Mouse (Mus musculus) ES-E14 (cell line): Measurements from ENCODE around the gene Tatdn2. TPM values are rescaled to one million over a fixed set of nuclear protein-coding genes. Genes with fewer than 3 reads are reported as not detected.
A peak's percentile ranks its signal among the peaks of the same experiment; 100 is the strongest.

Source experiments
- DNase-seq: peaks from one replicate; pipeline ENCODE4 v3.0.0-alpha.2; 2013; ENCODE audit warnings: low read depth, low spot score
- H3K27ac ChIP-seq: 2 replicates; pipeline ENCODE4 v1.5.1; 2012; ENCODE audit warnings: low read depth, mild to moderate bottlenecking, low read length, moderate library complexity, mixed read lengths; ENCODE audit not compliant: poor library complexity, insufficient read depth, severe bottlenecking
- H3K36me3 ChIP-seq: 2 replicates; pipeline ENCODE4 v1.6.1; 2012; ENCODE audit warnings: mild to moderate bottlenecking, low read length, moderate library complexity, mixed read lengths; ENCODE audit not compliant: control insufficient read depth, poor library complexity, insufficient read depth, severe bottlenecking
- H3K4me1 ChIP-seq, 2 experiments: fragments of 150-350 bp in 1 of 2; sonication (generic) in 1 of 2; 2 replicates each; pipeline ENCODE4 v1.6.1; 2012; ENCODE audit warnings: low read length in 2 of 2, mild to moderate bottlenecking in 1 of 2, mixed read lengths in 1 of 2; ENCODE audit not compliant: control insufficient read depth in 2 of 2, insufficient read depth in 2 of 2, poor library complexity in 1 of 2
- H3K4me3 ChIP-seq, 2 experiments: fragments of 150-350 bp in 1 of 2; sonication (generic) in 1 of 2; 2 replicates each; pipeline ENCODE4 v1.5.1; 2012; ENCODE audit warnings: low read length in 2 of 2, low read depth in 1 of 2, mild to moderate bottlenecking in 1 of 2, mixed read lengths in 1 of 2; ENCODE audit not compliant: insufficient read depth in 1 of 2, poor library complexity in 1 of 2, severe bottlenecking in 1 of 2
- H3K9ac ChIP-seq: 2 replicates; pipeline ENCODE4 v1.6.1; 2012; ENCODE audit warnings: low read depth, mild to moderate bottlenecking, low read length, mixed read lengths; ENCODE audit not compliant: poor library complexity, insufficient read depth, severe bottlenecking
- H3K9me3 ChIP-seq: fragments of 150-350 bp; sonication (generic); 2 replicates; pipeline ENCODE4 v1.6.1; 2012; ENCODE audit warnings: low read depth, mild to moderate bottlenecking, low read length; ENCODE audit not compliant: control insufficient read depth, insufficient read depth
- CHD2 ChIP-seq: IDR thresholded peaks from 2 replicates; pipeline ENCODE4 v1.6.1; 2014; ENCODE audit warnings: mild to moderate bottlenecking, low read depth, low read length, inconsistent platforms
- HCFC1 ChIP-seq: IDR thresholded peaks from 2 replicates; pipeline ENCODE4 v1.6.1; 2012; ENCODE audit warnings: low read length, inconsistent platforms, borderline replicate concordance; ENCODE audit not compliant: insufficient read depth
- MAFK ChIP-seq: IDR thresholded peaks from 2 replicates; pipeline ENCODE4 v1.6.1; 2014; ENCODE audit warnings: mild to moderate bottlenecking, low read depth, low read length, inconsistent platforms; ENCODE audit not compliant: insufficient read depth
- ZC3H11A ChIP-seq: IDR thresholded peaks from 2 replicates; pipeline ENCODE4 v1.6.1; 2012; ENCODE audit warnings: low read depth, mild to moderate bottlenecking, inconsistent platforms, low read length, borderline replicate concordance
- ZNF384 ChIP-seq: IDR thresholded peaks from 2 replicates; pipeline ENCODE4 v1.6.1; 2012; ENCODE audit warnings: low read depth, low read length, inconsistent platforms
- in situ Hi-C, 2 experiments: fragments of 600-800 bp; cut with MboI; formaldehyde crosslinking; loops; one replicate each; pipeline ENCODE4 v1.15.1; 2025; ENCODE audit warnings: low sequenced_read_pairs in 2 of 2, inconsistent platforms in 1 of 2; ENCODE audit not compliant: unreplicated experiment in 2 of 2
- total RNA-seq: library from RNA; depleted of rRNA; stranded (reverse); fragments of 300-350 nt; gene quantifications from 2 replicates; pipeline ENCODE4 v1.2.3, GENCODE M21; 2012

The Tatdn2 gene
- total RNA-seq, 1 experiment: 70.6 TPM

DNA sequence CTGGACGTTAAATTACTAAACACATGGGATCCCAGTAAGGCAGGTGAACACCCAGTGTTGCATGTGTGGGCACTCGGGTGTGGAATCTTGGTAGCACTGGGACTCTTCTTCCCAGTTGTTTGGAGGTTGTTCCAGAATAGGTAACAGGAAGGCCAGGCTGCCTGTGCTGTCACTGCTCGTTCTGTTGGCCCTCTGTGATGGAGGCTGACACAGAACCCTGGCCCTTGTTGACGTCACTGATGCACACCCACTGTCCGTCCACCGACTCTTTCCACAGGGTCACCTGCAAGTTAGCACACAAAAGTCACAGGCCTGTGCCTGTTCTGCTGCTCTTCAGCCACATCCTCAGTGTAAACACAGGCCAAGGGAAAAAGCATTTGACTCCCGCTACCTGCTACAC is 31.3 kb downstream of the Tatdn2 start:
- Histone ChIP-seq H3K4me1 (no peaks in the 10 kb centered on the region), H3K9ac (no peak overlapping the region), H3K36me3 (peaks cover 33% of the 10 kb centered on the region), H3K9me3 (no peaks in the 10 kb centered on the region), H3K4me3 (no peak overlapping the region), H3K27ac (no peak overlapping the region)
- in situ Hi-C loops: no loop called here
- DNase-seq: no peak
- TF ChIP-seq MAFK (no peak), CHD2 (no peak), ZNF384 (no peak), ZC3H11A (no peak), HCFC1 (no peak)

DNA sequence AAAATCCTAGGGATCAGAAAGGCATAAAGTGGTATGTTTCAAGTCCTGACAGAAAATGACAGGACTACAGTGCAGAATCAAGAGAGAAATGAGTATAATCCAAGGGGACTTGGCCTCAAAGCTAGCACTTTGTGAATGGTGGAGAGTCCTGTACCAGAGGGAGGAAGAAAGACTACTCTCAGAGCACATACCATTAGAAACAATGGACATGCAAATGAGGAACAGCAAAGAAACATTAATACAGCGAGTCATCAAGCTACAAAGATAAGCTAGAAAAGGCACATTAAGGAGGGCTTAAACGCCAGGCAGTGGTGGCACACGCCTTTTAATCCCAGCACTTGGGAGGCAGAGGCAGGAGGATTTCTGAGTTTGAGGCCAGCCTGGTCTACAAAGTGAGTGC is 34.4 kb downstream of the Tatdn2 start:
- no peaks in the 10 kb centered on the region for H3K9me3 ChIP-seq
- H3K9ac ChIP-seq: no peak overlapping the region
- no peak overlapping the region for H3K27ac ChIP-seq
- no peak for DNase-seq
- no peaks in the 10 kb centered on the region for H3K4me1 ChIP-seq
- no peak overlapping the region for H3K4me3 ChIP-seq
- TF ChIP-seq MAFK (no peak), ZNF384 (no peak), ZC3H11A (no peak), CHD2 (no peak), HCFC1 (no peak)
- in situ Hi-C loops: no loop called here
- H3K36me3 ChIP-seq: peaks cover 46% of the 10 kb centered on the region

DNA sequence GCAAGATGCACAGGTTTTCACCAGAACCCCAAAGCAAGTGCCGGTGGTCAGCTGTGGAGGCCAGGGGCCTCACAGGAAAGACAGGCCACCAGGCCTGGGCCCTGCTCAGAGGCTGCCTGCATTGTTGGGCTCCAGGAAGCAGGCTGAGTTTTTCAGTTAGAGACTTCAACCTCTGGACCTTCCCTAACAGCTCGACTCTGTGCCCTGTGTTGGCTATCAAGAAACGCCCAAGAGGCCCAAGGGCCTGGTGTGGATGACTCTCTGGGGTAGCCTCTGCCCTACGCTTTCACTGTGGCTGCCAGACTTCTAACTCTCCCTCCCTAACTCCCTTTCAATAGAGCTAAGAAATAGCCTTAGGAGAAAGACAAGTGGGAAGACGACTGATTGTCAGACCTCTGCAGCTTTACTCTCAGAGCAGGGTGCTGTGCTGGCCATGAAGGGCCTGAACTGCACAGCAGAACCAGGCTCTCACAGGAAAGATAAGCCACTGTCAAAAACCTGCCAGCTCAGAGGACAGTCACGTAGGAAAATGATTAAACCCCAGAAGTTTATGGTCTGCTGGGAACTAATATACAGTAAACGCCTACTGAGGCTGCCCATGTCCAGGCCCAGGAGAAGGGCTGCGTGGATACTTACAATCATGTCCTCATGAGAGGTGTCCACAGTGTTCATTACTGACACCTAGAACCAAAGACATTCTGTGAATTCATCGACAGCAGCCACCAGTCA is 40.6 kb downstream of the Tatdn2 start:
- TF ChIP-seq HCFC1: no peak
- no peak for TF ChIP-seq MAFK
- no peak for TF ChIP-seq ZC3H11A
- TF ChIP-seq CHD2: no peak
- TF ChIP-seq ZNF384: no peak
- no peak overlapping the region for H3K4me3 ChIP-seq
- H3K36me3 ChIP-seq: peaks cover 19% of the 10 kb centered on the region

DNA sequence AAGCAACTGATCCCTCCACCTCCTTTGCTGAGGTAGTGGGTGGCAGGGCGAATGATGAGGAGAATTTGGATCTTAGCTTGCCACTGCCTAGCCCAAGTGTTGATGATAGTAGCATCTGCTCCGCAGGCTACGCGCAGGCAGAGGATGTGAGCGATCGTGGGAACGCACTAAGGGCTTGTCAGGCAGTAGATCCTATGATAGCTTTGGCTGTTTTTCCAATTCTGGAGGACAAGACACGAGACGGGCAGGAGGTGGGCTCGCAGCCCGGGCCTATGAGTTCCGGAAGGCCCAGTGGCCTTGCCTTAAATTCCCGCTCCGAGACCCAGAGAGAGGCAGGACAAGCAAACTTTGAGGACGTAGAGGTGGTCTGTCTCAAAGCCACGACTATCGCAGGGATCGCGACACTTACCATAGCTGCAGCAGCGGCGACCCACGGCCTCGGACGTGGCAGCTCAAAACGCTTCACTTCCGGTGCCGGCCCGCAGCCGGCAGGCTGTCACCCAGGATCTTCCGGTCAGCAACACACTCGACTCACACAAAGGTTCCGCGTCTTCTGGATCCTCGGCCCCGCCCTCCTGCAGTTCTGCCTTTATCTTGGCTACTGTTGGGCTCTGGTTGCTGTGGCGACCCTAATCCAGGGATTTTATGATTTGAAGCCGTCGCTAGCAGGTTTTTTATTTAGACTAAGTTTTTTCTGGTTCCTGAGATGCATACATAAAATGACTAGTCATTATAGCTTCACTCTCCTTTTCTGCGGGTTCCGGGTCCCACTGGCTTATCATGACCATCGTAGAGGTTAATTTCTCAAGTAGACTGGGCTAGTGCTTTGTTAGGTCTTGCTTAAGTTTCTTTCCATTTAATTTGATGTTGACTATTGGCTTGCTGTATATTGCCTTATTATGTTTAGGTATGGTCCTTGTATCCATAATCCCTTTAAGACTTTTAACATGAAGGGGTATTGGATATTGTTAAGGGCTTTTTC is 43.7 kb downstream of the Tatdn2 start, which contains the start of gene Sec13:
TSS of gene Sec13 (minus strand) at position 508 of the 982 bp plus-strand sequence.
- H3K4me1 ChIP-seq: peaks cover 0 to 3% of the 10 kb centered on the region in 2 experiments; a peak in 1 of 4 replicates
- peak; percentile 83 for DNase-seq
- TF ChIP-seq MAFK: no peak
- no peak for TF ChIP-seq ZNF384
- TF ChIP-seq HCFC1: peak; percentile 88
- peak; percentile 12; the same call in 1 of the 2 replicates for TF ChIP-seq CHD2
- TF ChIP-seq ZC3H11A: no peak; the same call in 1 of the 2 replicates
- H3K9ac ChIP-seq: peak within 1 kb of the TSS; percentile 96
- H3K36me3 ChIP-seq: peaks cover 9% of the 10 kb centered on the region
- H3K4me3 ChIP-seq: peak within 1 kb of the TSS; percentile 93 to 95
- H3K27ac ChIP-seq: 0 out of 2 replicates have a peak within 1 kb of the TSS, but pooled peaks have one; percentile 16
- H3K9me3 ChIP-seq: no peaks in the 10 kb centered on the region
- in situ Hi-C loops: no loop called here

More for the DNA sequence above, 40.6 kb downstream of the Tatdn2 start:
- in situ Hi-C loops: no loop called here
- no peaks in the 10 kb centered on the region for H3K9me3 ChIP-seq
- no peak overlapping the region for H3K9ac ChIP-seq
- DNase-seq: no peak
- H3K27ac ChIP-seq: no peak overlapping the region
- peaks cover 0 to 3% of the 10 kb centered on the region in 2 experiments; a peak in 1 of 4 replicates for H3K4me1 ChIP-seq
